Mouse (Mus musculus): ENCODE data around the gene Pdgfd.
"Not testable (repeated sequence)": the region's sequence is repeated elsewhere in the genome, so short reads cannot be mapped to it uniquely, and the experiment has no call there.

Gene Pdgfd

GRCm38 (mm10) chr9:6168391-6169037 is at the start of gene Pdgfd:
Pdgfd (plus strand) TSS chr9:6168584.
- peak; percentile 64 for DNase-seq

- peak; percentile 8 for DNase-seq
Observed at GRCm38 (mm10) chr9:6169038-6169431, 651 bp downstream of the Pdgfd start.

GRCm38 (mm10) chr9:6170962-6171361 is 2.6 kb downstream of the Pdgfd start:
- DNase-seq = no peak

GRCm38 (mm10) chr9:6173276-6173675 is 4.9 kb downstream of the Pdgfd start:
- DNase-seq = no peak

GRCm38 (mm10) chr9:6175731-6176130 is 7.3 kb downstream of the Pdgfd start:
- DNase-seq = no peak

GRCm38 (mm10) chr9:6182307-6182923 is 14.0 kb downstream of the Pdgfd start:
- DNase-seq = no peak

- no peak for DNase-seq
Observed at GRCm38 (mm10) chr9:6187955-6188354, 19.6 kb downstream of the Pdgfd start.

- no peak for DNase-seq
Observed at GRCm38 (mm10) chr9:6193352-6193751, 25.0 kb downstream of the Pdgfd start.

- DNase-seq = no peak
Observed at GRCm38 (mm10) chr9:6212862-6213261, 44.5 kb downstream of the Pdgfd start.

GRCm38 (mm10) chr9:6217505-6217904 is 49.1 kb downstream of the Pdgfd start:
- DNase-seq = no peak

- not testable (repeated sequence) for DNase-seq
Observed at GRCm38 (mm10) chr9:6235982-6236381, 67.6 kb downstream of the Pdgfd start.

GRCm38 (mm10) chr9:6250320-6250719 is 81.9 kb downstream of the Pdgfd start:
- no peak for DNase-seq

- DNase-seq = no peak
Observed at GRCm38 (mm10) chr9:6251990-6252389, 83.6 kb downstream of the Pdgfd start.

GRCm38 (mm10) chr9:6257072-6257471 is 88.7 kb downstream of the Pdgfd start:
- DNase-seq = no peak

- no peak for DNase-seq
Observed at GRCm38 (mm10) chr9:6264820-6265219, 96.4 kb downstream of the Pdgfd start.

GRCm38 (mm10) chr9:6269796-6270280 is 101.5 kb downstream of the Pdgfd start, which contains the start of gene Ddi1:
Ddi1 (minus strand) TSS chr9:6269846.
- no peak for DNase-seq

- DNase-seq = no peak
Observed at GRCm38 (mm10) chr9:6276395-6276794, 108.0 kb downstream of the Pdgfd start.

- no peak for DNase-seq
Observed at GRCm38 (mm10) chr9:6277526-6277925, 109.1 kb downstream of the Pdgfd start.

- no peak for DNase-seq
Observed at GRCm38 (mm10) chr9:6286770-6287169, 118.4 kb downstream of the Pdgfd start.

- no peak for DNase-seq
Observed at GRCm38 (mm10) chr9:6289211-6289696, 120.9 kb downstream of the Pdgfd start.

GRCm38 (mm10) chr9:6298547-6298946 is 130.2 kb downstream of the Pdgfd start:
- no peak for DNase-seq

GRCm38 (mm10) chr9:6302050-6302449 is 133.7 kb downstream of the Pdgfd start:
- no peak for DNase-seq

- DNase-seq = no peak
Observed at GRCm38 (mm10) chr9:6304590-6304989, 136.2 kb downstream of the Pdgfd start.

GRCm38 (mm10) chr9:6305847-6306246 is 137.5 kb downstream of the Pdgfd start:
- no peak for DNase-seq

All from liver (tissue).